Mouse (Mus musculus) hindbrain, embryonic 12.5 days (tissue): ENCODE measurements around the gene Tmprss9. TPM values are rescaled to one million over a fixed set of nuclear protein-coding genes. Genes with fewer than 3 reads are reported as not detected.

Experiments used
- ATAC-seq: fragments of 200-750 bp; cut with Nextera tagmentation; 2 replicates; pipeline ENCODE4 v1.8.0; 2017; ENCODE audit warnings: moderate TSS enrichment; ENCODE audit not compliant: low FRiP score
- H3K27ac ChIP-seq: fragments of 300-500 bp; sonication (generic); 2 replicates; pipeline ENCODE4 v1.5.1; 2016; ENCODE audit warnings: mild to moderate bottlenecking
- H3K27me3 ChIP-seq: fragments of 300-500 bp; sonication (generic); 2 replicates; pipeline ENCODE4 v1.6.1; 2016; ENCODE audit warnings: mild to moderate bottlenecking
- H3K36me3 ChIP-seq: fragments of 300-500 bp; sonication (generic); 2 replicates; pipeline ENCODE4 v1.6.1; 2016; ENCODE audit warnings: mild to moderate bottlenecking
- H3K4me1 ChIP-seq: fragments of 300-500 bp; sonication (generic); 2 replicates; pipeline ENCODE4 v1.6.1; 2016
- H3K4me2 ChIP-seq: fragments of 300-500 bp; sonication (generic); replicated peaks from 2 replicates; pipeline ENCODE4 v1.6.1; 2016; ENCODE audit warnings: mild to moderate bottlenecking
- H3K4me3 ChIP-seq: fragments of 300-500 bp; sonication (generic); 2 replicates; pipeline ENCODE4 v1.5.1; 2016; ENCODE audit warnings: mild to moderate bottlenecking
- H3K9ac ChIP-seq: fragments of 300-500 bp; sonication (generic); 2 replicates; pipeline ENCODE4 v1.6.1; 2016; ENCODE audit warnings: mild to moderate bottlenecking, moderate library complexity
- H3K9me3 ChIP-seq: fragments of 300-500 bp; sonication (generic); replicated peaks from 2 replicates; pipeline ENCODE4 v1.6.1; 2016; ENCODE audit warnings: mild to moderate bottlenecking
- WGBS: fragments of 180-500 bp; shearing (Covaris S2); methylation state at CpG from one replicate; pipeline ENCODE4 v1.1.7; 2016; 5-methylcytosine and 5-hydroxymethylcytosine counted together
- polyA plus RNA-seq: library from polyadenylated mRNA; unstranded; fragments of >200 nt; fragmentation: Nextera tagmentation; extraction: Ambion mirVana; gene quantifications from 2 replicates; pipeline ENCODE4 v1.2.1, GENCODE M21; 2016

Gene Tmprss9
- polyA plus RNA-seq, 1 experiment from 2014 or later = 0.08 TPM

- Histone ChIP-seq H3K4me2 (no peak overlapping the region), H3K27ac (no peak overlapping the region), H3K9me3 (no peaks in the 10 kb centered on the region; the same call in 1 of the 2 replicates), H3K9ac (no peak overlapping the region), H3K4me3 (no peak overlapping the region), H3K4me1 (peaks cover 51% of the 10 kb centered on the region), H3K27me3 (peaks cover 32% of the 10 kb centered on the region), H3K36me3 (peaks cover 22% of the 10 kb centered on the region)
- ATAC-seq = no peak
- 3% methylated on average over 9 of the region's 9 CpGs for WGBS
These were observed 40.5 kb upstream of the Tmprss9 start for GRCm38 (mm10) chr10:80831136-80831535.

GRCm38 (mm10) chr10:80832818-80833217 is 38.8 kb upstream of the Tmprss9 start:
- H3K4me1 ChIP-seq = peaks cover 46% of the 10 kb centered on the region
- WGBS = 51% methylated on average over 7 of the region's 7 CpGs

GRCm38 (mm10) chr10:80835617-80836016 is 36.0 kb upstream of the Tmprss9 start:
- 48% methylated on average over 30 of the region's 30 CpGs for WGBS
- H3K4me3 ChIP-seq = 0 out of 2 replicates have a peak overlapping the region, but pooled peaks have one; percentile 5
- H3K4me1 ChIP-seq = peaks cover 23% of the 10 kb centered on the region
- H3K9me3 ChIP-seq = no peaks in the 10 kb centered on the region; the same call in 1 of the 2 replicates
- no peak; the same call in 1 of the 2 replicates for ATAC-seq
- 0 out of 2 replicates have a peak overlapping the region, but pooled peaks have one; percentile 8 for H3K9ac ChIP-seq
- peaks cover 3% of the 10 kb centered on the region for H3K36me3 ChIP-seq
- H3K27ac ChIP-seq = no peak overlapping the region
- peaks cover 47% of the 10 kb centered on the region for H3K27me3 ChIP-seq
- H3K4me2 ChIP-seq = peak overlapping the region; percentile 21

More at GRCm38 (mm10) chr10:80832818-80833217, 38.8 kb upstream of the Tmprss9 start:
- Histone ChIP-seq H3K27me3 (peaks cover 47% of the 10 kb centered on the region), H3K4me3 (no peak overlapping the region), H3K9me3 (no peaks in the 10 kb centered on the region; the same call in 1 of the 2 replicates), H3K36me3 (peaks cover 22% of the 10 kb centered on the region), H3K27ac (no peak overlapping the region), H3K4me2 (no peak overlapping the region), H3K9ac (no peak overlapping the region)
- no peak for ATAC-seq

GRCm38 (mm10) chr10:80836949-80837379 is 34.7 kb upstream of the Tmprss9 start:
- WGBS = 44% methylated on average over 7 of the region's 7 CpGs
- H3K4me3 ChIP-seq = no peak overlapping the region
- peaks cover 56% of the 10 kb centered on the region for H3K27me3 ChIP-seq
- H3K27ac ChIP-seq = no peak overlapping the region
- H3K4me1 ChIP-seq = peaks cover 18% of the 10 kb centered on the region
- H3K9ac ChIP-seq = no peak overlapping the region
- H3K4me2 ChIP-seq = no peak overlapping the region
- no peaks in the 10 kb centered on the region for H3K36me3 ChIP-seq
- ATAC-seq = no peak
- H3K9me3 ChIP-seq = no peaks in the 10 kb centered on the region; the same call in 1 of the 2 replicates

GRCm38 (mm10) chr10:80837827-80838226 is 33.8 kb upstream of the Tmprss9 start:
- no peaks in the 10 kb centered on the region for H3K36me3 ChIP-seq
- H3K9ac ChIP-seq = peak overlapping the region; percentile 44
- WGBS = 18% methylated on average over 2 of the region's 2 CpGs
- no peak overlapping the region for H3K4me2 ChIP-seq
- H3K27ac ChIP-seq = no peak overlapping the region
- H3K4me1 ChIP-seq = peaks cover 15% of the 10 kb centered on the region
- peaks cover 65% of the 10 kb centered on the region for H3K27me3 ChIP-seq
- H3K9me3 ChIP-seq = no peaks in the 10 kb centered on the region; the same call in 1 of the 2 replicates
- no peak overlapping the region for H3K4me3 ChIP-seq
- ATAC-seq = no peak

GRCm38 (mm10) chr10:80838346-80838912 is 33.2 kb upstream of the Tmprss9 start:
- no peak overlapping the region for H3K4me3 ChIP-seq
- no peaks in the 10 kb centered on the region; the same call in 1 of the 2 replicates for H3K9me3 ChIP-seq
- 56% methylated on average over 2 of the region's 2 CpGs for WGBS
- no peak overlapping the region for H3K4me2 ChIP-seq
- no peak overlapping the region for H3K27ac ChIP-seq
- no peak for ATAC-seq
- H3K36me3 ChIP-seq = no peaks in the 10 kb centered on the region
- H3K4me1 ChIP-seq = peaks cover 18% of the 10 kb centered on the region
- H3K9ac ChIP-seq = no peak overlapping the region
- peaks cover 65% of the 10 kb centered on the region for H3K27me3 ChIP-seq

GRCm38 (mm10) chr10:80839848-80840247 is 31.8 kb upstream of the Tmprss9 start:
- peaks cover 23% of the 10 kb centered on the region for H3K4me1 ChIP-seq
- no peak overlapping the region for H3K4me2 ChIP-seq
- no peak overlapping the region for H3K4me3 ChIP-seq
- WGBS = 53% methylated on average over 6 of the region's 6 CpGs
- no peaks in the 10 kb centered on the region; the same call in 1 of the 2 replicates for H3K9me3 ChIP-seq
- no peak for ATAC-seq
- H3K36me3 ChIP-seq = no peaks in the 10 kb centered on the region
- H3K9ac ChIP-seq = no peak overlapping the region
- H3K27me3 ChIP-seq = peaks cover 65% of the 10 kb centered on the region
- no peak overlapping the region for H3K27ac ChIP-seq

GRCm38 (mm10) chr10:80841685-80842084 is 30.0 kb upstream of the Tmprss9 start:
- H3K4me1 ChIP-seq = peaks cover 13% of the 10 kb centered on the region
- no peak overlapping the region for H3K4me3 ChIP-seq
- H3K9me3 ChIP-seq = no peaks in the 10 kb centered on the region
- H3K4me2 ChIP-seq = no peak overlapping the region
- peaks cover 63% of the 10 kb centered on the region for H3K27me3 ChIP-seq
- no peak overlapping the region for H3K9ac ChIP-seq
- ATAC-seq = no peak
- WGBS = 87% methylated on average over 2 of the region's 2 CpGs
- no peak overlapping the region for H3K27ac ChIP-seq
- H3K36me3 ChIP-seq = no peaks in the 10 kb centered on the region

- ATAC-seq = no peak
- peaks cover 13% of the 10 kb centered on the region for H3K4me1 ChIP-seq
- WGBS = 80% methylated on average over 15 of the region's 15 CpGs
These were observed 29.3 kb upstream of the Tmprss9 start for GRCm38 (mm10) chr10:80842334-80842733.

GRCm38 (mm10) chr10:80843087-80843930 is 28.3 kb upstream of the Tmprss9 start:
- Histone ChIP-seq H3K4me1 (peaks cover 13% of the 10 kb centered on the region), H3K27me3 (peaks cover 54% of the 10 kb centered on the region), H3K9me3 (no peaks in the 10 kb centered on the region), H3K4me3 (peak overlapping the region; percentile 44), H3K36me3 (no peaks in the 10 kb centered on the region), H3K27ac (no peak overlapping the region), H3K9ac (peak overlapping the region; percentile 66), H3K4me2 (peak overlapping the region; percentile 79)
- WGBS = 9% methylated on average over 32 of the region's 32 CpGs
- no peak for ATAC-seq

More at GRCm38 (mm10) chr10:80842334-80842733, 29.3 kb upstream of the Tmprss9 start:
- no peak overlapping the region for H3K4me3 ChIP-seq
- no peaks in the 10 kb centered on the region for H3K36me3 ChIP-seq
- H3K9ac ChIP-seq = no peak overlapping the region
- no peaks in the 10 kb centered on the region for H3K9me3 ChIP-seq
- H3K4me2 ChIP-seq = no peak overlapping the region
- H3K27me3 ChIP-seq = peaks cover 56% of the 10 kb centered on the region
- no peak overlapping the region for H3K27ac ChIP-seq

GRCm38 (mm10) chr10:80843931-80844547 is 27.6 kb upstream of the Tmprss9 start, which contains the start of gene Lingo3:
Gene Lingo3 (minus strand): TSS chr10:80844039.
- H3K9me3 ChIP-seq = no peaks in the 10 kb centered on the region
- no peak within 1 kb of the TSS for H3K27ac ChIP-seq
- ATAC-seq = no peak
- peak within 1 kb of the TSS; percentile 44 for H3K4me3 ChIP-seq
- 4% methylated on average over 51 of the region's 51 CpGs for WGBS
- no peaks in the 10 kb centered on the region for H3K36me3 ChIP-seq
- H3K4me1 ChIP-seq = peaks cover 13% of the 10 kb centered on the region
- peak within 1 kb of the TSS; percentile 79 for H3K4me2 ChIP-seq
- H3K27me3 ChIP-seq = peaks cover 54% of the 10 kb centered on the region
- peak within 1 kb of the TSS; percentile 66 for H3K9ac ChIP-seq
